Mouse (Mus musculus): Measurements from ENCODE around the gene Mios.

Mios gene

DNA sequence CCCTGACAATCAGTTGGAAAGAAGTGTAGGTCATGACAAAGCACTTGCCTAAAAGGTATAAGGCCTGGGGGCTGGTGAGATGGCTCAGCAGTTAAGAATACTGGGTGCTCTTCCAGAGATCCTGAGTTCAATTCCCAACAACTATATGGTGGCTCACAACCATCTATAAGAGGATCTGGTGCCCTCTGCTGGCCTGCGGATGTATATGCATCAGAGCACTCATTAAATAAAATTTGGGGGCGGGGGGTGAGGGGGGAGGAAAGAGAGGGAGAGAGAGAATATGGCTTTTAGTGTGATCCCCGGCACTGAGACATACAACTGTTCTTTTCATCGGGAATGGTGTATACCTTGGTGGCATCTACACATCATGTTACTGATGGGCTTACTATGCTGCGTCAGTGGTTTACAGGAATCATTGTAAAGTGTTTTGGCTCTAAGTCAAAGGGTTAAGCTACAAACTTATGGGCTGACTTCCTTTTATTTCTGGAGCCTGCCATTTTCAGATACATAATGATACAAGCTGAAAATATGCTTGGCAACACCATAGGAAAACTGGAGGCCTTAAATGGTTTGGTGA is 69.5 kb downstream of the Mios start:
- DNase-seq (ENCODE audit: low read depth, low spot score) = no peak

DNA sequence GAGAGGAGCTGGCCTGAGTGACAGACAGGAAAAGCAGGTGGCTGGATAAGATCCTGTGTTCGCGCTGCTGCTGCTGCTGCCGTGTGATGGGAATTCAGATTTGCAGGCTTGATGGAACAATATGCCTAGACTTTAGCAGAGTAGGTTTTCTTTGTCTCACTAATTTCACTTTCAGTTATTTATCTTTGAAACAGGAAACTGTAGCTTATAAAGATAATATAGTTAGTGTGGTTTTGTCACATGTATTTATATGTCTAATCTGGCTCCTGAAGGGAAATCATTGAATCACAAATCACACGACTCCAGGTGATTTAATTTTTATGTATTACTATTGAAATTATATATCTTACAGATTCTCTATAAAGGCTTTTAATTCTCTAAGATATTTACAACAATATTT is 74.2 kb downstream of the Mios start:
- no peak for DNase-seq (ENCODE audit: low read depth, low spot score)

DNA sequence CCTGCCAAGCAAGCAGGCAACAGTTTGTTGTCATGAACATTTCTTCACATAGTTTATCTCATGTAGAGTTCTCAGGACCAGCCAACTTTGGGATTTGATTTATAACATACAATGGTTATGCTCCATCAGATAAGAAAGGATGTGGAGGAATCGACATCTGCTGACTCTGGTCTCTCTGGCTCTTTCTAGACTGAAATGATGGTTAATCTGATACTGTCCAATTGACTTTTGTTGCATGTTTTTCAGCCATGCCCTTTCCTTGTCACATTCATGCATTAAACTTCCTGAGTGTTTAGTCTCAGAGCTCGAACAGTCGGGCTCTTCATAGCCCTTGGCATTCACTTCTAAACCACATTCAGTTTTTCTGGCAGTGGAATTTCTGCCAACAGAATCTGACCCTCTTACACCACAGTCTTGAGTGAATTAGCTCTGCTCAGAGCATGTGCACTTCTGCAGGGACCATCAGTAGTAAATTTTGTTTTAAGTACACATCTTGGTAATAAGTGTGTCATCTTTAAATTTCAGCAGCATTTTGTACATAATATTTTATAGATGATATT is 76.5 kb downstream of the Mios start:
- DNase-seq (ENCODE audit: low read depth, low spot score) = peak; percentile 42
